Mouse (Mus musculus) testis, postnatal 10 days (tissue): Measurements from ENCODE around the gene Hbb-bh1.
"Not testable (repeated sequence)": the region's sequence is repeated elsewhere in the genome, so short reads cannot be mapped to it uniquely, and the experiment has no call there.

Experiments
- DNase-seq: peaks from one replicate; pipeline ENCODE4 v3.0.0; 2021; ENCODE audit warnings: low spot score

Gene Hbb-bh1

GRCm38 (mm10) chr7:103812174-103812573, 30.8 kb downstream of the Hbb-bh1 start:
- no peak for DNase-seq

- DNase-seq, result no peak
Observed at GRCm38 (mm10) chr7:103811223-103811845, 31.6 kb downstream of the Hbb-bh1 start.

- DNase-seq, result no peak
Observed at GRCm38 (mm10) chr7:103810746-103811145, 32.2 kb downstream of the Hbb-bh1 start.

- DNase-seq, result no peak
Observed at GRCm38 (mm10) chr7:103810296-103810695, 32.7 kb downstream of the Hbb-bh1 start.

- no peak for DNase-seq
Observed at GRCm38 (mm10) chr7:103809801-103810155, 33.2 kb downstream of the Hbb-bh1 start.

GRCm38 (mm10) chr7:103808971-103809800, 33.8 kb downstream of the Hbb-bh1 start:
- DNase-seq, result no peak

GRCm38 (mm10) chr7:103808120-103808519, 34.8 kb downstream of the Hbb-bh1 start:
- DNase-seq, result not testable (repeated sequence)

- DNase-seq, result no peak
Observed at GRCm38 (mm10) chr7:103806856-103807255, 36.1 kb downstream of the Hbb-bh1 start.

GRCm38 (mm10) chr7:103792669-103793388, 50.1 kb downstream of the Hbb-bh1 start:
- DNase-seq, result no peak

GRCm38 (mm10) chr7:103791721-103792120, 51.2 kb downstream of the Hbb-bh1 start, which contains the start of gene Olfr67:
TSS of gene Olfr67 (minus strand) at chr7:103791821.
- no peak for DNase-seq
